Mouse (Mus musculus): ENCODE results near the gene Dab1.

Dab1 gene

GRCm38 (mm10) chr4:104369091-104369490, 749.9 kb downstream of the Dab1 start:
- no peak for DNase-seq (ENCODE audit: low spot score in 2 of 2)

GRCm38 (mm10) chr4:104371136-104371535, 752.0 kb downstream of the Dab1 start:
- no peak for DNase-seq (ENCODE audit: low spot score in 2 of 2)

- no peak for DNase-seq (ENCODE audit: low spot score in 2 of 2)
Observed at GRCm38 (mm10) chr4:104374191-104374590, 755.0 kb downstream of the Dab1 start.

- no peak for DNase-seq (ENCODE audit: low spot score in 2 of 2)
Observed at GRCm38 (mm10) chr4:104384704-104385103, 765.5 kb downstream of the Dab1 start.

- DNase-seq (ENCODE audit: low spot score in 2 of 2): no peak
Observed at GRCm38 (mm10) chr4:104385272-104385671, 766.1 kb downstream of the Dab1 start.

GRCm38 (mm10) chr4:104395515-104395914, 776.4 kb downstream of the Dab1 start:
- no peak for DNase-seq (ENCODE audit: low spot score in 2 of 2)

- no peak for DNase-seq (ENCODE audit: low spot score in 2 of 2)
Observed at GRCm38 (mm10) chr4:104396095-104396494, 776.9 kb downstream of the Dab1 start.

GRCm38 (mm10) chr4:104399106-104399730, 780.1 kb downstream of the Dab1 start:
- no peak for DNase-seq (ENCODE audit: low spot score in 2 of 2)

GRCm38 (mm10) chr4:104404099-104404498, 784.9 kb downstream of the Dab1 start:
- no peak for DNase-seq (ENCODE audit: low spot score in 2 of 2)

- no peak for DNase-seq (ENCODE audit: low spot score in 2 of 2)
Observed at GRCm38 (mm10) chr4:104410922-104411321, 791.8 kb downstream of the Dab1 start.

GRCm38 (mm10) chr4:104415482-104415881, 796.3 kb downstream of the Dab1 start:
- DNase-seq (ENCODE audit: low spot score in 2 of 2): no peak

- no peak for DNase-seq (ENCODE audit: low spot score in 2 of 2)
Observed at GRCm38 (mm10) chr4:104418354-104418753, 799.2 kb downstream of the Dab1 start.

GRCm38 (mm10) chr4:104420983-104421680, 802.0 kb downstream of the Dab1 start:
- DNase-seq (ENCODE audit: low spot score in 2 of 2): no peak

GRCm38 (mm10) chr4:104429127-104429526, 810.0 kb downstream of the Dab1 start:
- no peak for DNase-seq (ENCODE audit: low spot score in 2 of 2)

GRCm38 (mm10) chr4:104431231-104431855, 812.2 kb downstream of the Dab1 start:
- no peak for DNase-seq (ENCODE audit: low spot score in 2 of 2)

GRCm38 (mm10) chr4:104432150-104432549, 813.0 kb downstream of the Dab1 start:
- DNase-seq (ENCODE audit: low spot score in 2 of 2): no peak

GRCm38 (mm10) chr4:104435736-104436135, 816.6 kb downstream of the Dab1 start:
- no peak for DNase-seq (ENCODE audit: low spot score in 2 of 2)

- DNase-seq (ENCODE audit: low spot score in 2 of 2): no peak
Observed at GRCm38 (mm10) chr4:104436411-104436810, 817.3 kb downstream of the Dab1 start.

GRCm38 (mm10) chr4:104438730-104439129, 819.6 kb downstream of the Dab1 start:
- no peak for DNase-seq (ENCODE audit: low spot score in 2 of 2)

- DNase-seq (ENCODE audit: low spot score in 2 of 2): no peak
Observed at GRCm38 (mm10) chr4:104439641-104440040, 820.5 kb downstream of the Dab1 start.

GRCm38 (mm10) chr4:104442925-104443747, 824.0 kb downstream of the Dab1 start:
- DNase-seq (ENCODE audit: low spot score in 2 of 2): no peak

- no peak for DNase-seq (ENCODE audit: low spot score in 2 of 2)
Observed at GRCm38 (mm10) chr4:104443775-104444174, 824.6 kb downstream of the Dab1 start.
